Mouse (Mus musculus) left cerebral cortex, postnatal 14 days (tissue): ENCODE measurements at regions not wholly inside any gene's neighbourhood (a gene's known extent, or its start where the extent isn't known, plus 50 kb on each side); places are given as distances from the start of the nearest gene placed in this dataset.
"Not testable (repeated sequence)": the region's sequence is repeated elsewhere in the genome, so short reads cannot be mapped to it uniquely, and the experiment has no call there.

Experiments used
- DNase-seq, 2 experiments: peaks; one replicate each; pipeline ENCODE4 v3.0.0; 2021 to 2022; ENCODE audit warnings: low spot score in 2 of 2, mixed read lengths in 1 of 2
- intact Hi-C: fragments of 180-260 bp; cut with DNase I; formaldehyde crosslinking; loops from one replicate; pipeline ENCODE4 v1.15.1; 2025

DNA sequence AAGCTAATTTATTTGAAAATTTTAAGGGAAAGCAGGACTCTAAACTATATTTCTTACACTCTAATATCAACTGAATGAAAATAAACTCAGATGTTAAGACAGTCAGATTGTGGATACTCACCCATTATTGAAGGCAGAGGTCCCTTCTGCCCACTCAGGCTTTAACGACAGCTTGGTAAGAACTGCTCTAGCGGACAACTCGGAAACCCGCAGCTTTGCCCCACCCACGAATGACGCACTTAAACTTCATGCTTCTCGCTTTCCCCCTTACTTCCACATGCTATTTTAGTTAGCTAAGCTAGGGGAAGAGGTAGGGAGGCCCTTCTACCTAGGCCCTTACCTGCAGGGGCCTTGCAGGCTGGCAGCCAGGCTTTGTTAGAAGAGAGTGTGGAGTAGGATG, 50.8 kb upstream of the Elmo1 start:
- intact Hi-C loops, result loop anchor here (5.0 kb wide), 2 partner anchors 53 to 233 kb away; partner anchors contain the start of gene Elmo1

DNA sequence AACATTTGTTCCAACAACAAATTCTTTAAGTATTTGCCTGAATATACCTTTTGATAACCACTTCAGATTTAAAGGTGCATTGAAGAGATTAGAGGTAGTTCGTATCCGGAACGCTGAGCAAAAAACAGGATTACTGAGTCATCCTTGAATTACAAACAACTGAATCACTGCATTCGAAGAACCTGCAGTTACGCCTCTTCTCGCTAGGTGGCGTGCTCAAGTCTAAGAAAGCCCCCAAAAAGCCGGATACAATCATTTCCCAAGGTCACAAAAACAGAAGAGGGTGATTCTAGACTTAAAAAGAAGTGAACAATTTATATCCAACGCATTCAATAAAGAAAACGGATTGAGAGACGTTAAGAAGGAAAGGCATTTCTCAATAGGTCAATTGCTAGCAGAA, 51.9 kb upstream of the Elmo1 start:
- intact Hi-C loops, result loop anchor here (5.0 kb wide), 2 partner anchors 54 to 234 kb away; partner anchors contain the start of gene Elmo1
- DNase-seq, result peak; percentile 57 to 62

More for the DNA sequence above, 50.8 kb upstream of the Elmo1 start:
- DNase-seq, result no peak

DNA sequence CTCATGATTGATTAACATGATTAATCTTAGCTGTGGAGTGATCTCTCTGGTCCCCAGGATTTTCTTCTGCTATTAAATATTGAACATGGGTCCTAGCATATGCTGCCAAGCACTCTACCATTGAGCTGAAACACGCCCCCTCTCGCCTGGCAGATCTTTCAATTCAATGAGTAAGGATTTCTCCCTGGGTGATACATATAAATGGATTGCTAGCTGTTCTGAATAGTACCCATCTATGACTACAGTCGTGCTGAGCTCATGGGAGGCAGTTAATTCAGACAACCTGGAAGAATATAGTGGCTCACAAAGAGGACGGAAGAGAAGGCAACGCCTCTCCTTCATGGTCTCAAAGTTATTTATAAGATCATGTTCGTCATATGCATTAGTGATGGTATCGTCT, 53.0 kb upstream of the Elmo1 start:
- DNase-seq, result peak in 1 of 2 experiments; percentile 11

GRCm38 (mm10) chr13:20033937-20034735, 56.3 kb upstream of the Elmo1 start:
- intact Hi-C loops, result no loop called here
- no peak for DNase-seq

More for the DNA sequence above, 53.0 kb upstream of the Elmo1 start:
- intact Hi-C loops, result loop anchor here (5.0 kb wide), 2 partner anchors 55 to 235 kb away; partner anchors contain the start of gene Elmo1

DNA sequence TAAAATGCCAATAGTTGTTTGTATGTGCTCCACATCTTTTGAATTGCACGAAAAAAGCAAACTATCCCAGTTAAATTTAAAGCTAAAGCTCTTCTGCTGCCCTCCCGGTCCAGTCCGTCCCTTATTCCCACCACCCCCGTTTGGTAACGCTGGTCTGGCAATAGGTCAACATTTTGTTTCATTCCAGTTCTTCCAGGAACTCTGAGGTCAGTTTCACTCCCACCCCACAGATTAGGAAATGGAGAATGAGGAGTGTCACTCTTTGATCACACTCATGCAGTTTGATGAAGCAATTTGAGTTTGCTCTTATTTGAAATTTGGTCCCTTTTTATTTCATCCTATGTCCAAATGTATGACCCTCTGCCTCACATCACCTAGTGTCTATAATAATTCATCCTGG, 58.7 kb upstream of the Elmo1 start:
- intact Hi-C loops, result no loop called here

DNA sequence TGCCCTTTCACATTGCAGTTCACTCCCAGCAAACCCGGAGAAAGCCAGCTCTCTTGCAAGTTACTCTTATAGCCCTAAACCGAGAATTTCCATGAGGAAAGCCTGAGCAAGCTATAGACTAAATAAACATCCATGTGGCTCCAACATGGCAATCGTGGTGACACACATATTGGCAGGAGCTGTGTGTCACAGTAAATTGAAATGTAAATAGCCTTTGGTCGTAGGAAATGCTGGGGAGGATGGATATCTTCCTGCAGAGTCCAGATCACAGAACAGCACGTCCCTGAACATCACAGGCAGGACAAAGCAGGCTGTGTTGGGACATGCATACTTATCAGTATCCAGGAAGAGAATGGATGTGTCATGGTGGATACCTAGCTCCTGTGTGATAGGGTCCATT, 59.3 kb upstream of the Elmo1 start:
- DNase-seq, result no peak
- intact Hi-C loops, result no loop called here

More for the DNA sequence above, 58.7 kb upstream of the Elmo1 start:
- DNase-seq, result no peak

DNA sequence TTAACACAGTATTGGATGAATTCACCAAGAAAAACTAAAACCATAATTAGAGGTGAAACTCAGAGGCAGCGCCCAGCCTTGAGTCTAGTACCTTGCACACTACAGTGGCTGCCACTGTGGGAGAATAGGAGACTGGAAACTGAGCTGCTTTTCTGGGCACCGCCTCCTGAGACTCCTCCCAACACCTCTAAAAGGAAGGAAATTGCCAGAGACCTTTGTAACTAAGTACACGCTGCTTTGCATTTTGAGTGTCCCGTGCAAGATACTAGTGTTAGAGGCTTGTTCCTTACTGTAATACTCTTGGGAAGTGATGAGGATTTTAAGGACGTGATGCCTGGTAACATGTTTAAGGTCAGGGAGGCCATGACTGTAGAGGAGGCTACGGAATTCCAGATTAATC, 63.8 kb upstream of the Elmo1 start:
- DNase-seq, result no peak
- intact Hi-C loops, result no loop called here

DNA sequence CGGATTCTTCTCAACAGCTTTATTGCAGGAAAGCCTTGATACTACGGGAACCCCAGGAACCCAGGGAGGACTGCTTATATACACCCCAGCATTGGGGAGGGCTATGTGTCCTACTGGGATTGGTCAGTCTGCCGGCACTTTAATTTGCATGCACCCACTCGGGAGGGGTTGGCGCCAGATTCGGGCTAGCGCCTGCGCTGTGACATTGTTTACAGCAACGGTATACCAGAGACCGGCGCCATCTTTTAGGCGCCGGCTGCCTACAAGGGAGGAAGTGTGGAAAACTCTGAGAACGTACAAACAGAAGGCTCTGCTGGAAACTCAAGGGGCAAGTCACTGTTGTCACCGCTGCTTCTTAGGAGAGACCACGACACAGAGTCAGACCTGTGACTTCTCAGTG, 73.9 kb upstream of the Elmo1 start:
- DNase-seq, intact Hi-C loops: not testable (repeated sequence)

GRCm38 (mm10) chr13:20012621-20013020, 77.8 kb upstream of the Elmo1 start:
- intact Hi-C loops, result no loop called here
- no peak for DNase-seq

GRCm38 (mm10) chr13:20009164-20009563, 81.2 kb upstream of the Elmo1 start:
- DNase-seq, result no peak
- intact Hi-C loops, result no loop called here

- DNase-seq, result no peak
- intact Hi-C loops, result no loop called here
Measured at GRCm38 (mm10) chr13:20007561-20007960, 82.8 kb upstream of the Elmo1 start.

DNA sequence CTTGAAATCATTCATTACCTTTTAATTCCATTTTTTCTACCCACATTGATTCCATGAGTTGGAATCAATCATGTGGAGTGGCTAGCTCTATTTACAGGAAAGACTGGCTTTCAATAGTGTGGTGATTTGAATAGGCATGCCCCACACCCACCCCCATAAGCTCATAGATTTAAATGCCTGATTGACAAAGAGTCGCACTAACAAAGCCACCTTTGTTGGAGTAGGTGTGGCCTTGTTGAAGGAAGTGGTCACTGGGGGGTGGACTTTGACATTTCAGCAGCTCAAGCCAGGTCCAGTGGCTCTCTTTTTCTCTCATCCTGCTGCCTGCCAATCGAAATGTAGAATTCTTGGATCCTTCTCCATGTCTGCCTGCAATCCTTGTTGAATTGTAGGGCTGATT, 92.8 kb upstream of the Elmo1 start:
- intact Hi-C loops, result no loop called here
- DNase-seq, result no peak

GRCm38 (mm10) chr13:19975621-19976020, 114.8 kb upstream of the Elmo1 start:
- no peak for DNase-seq
- intact Hi-C loops, result no loop called here

DNA sequence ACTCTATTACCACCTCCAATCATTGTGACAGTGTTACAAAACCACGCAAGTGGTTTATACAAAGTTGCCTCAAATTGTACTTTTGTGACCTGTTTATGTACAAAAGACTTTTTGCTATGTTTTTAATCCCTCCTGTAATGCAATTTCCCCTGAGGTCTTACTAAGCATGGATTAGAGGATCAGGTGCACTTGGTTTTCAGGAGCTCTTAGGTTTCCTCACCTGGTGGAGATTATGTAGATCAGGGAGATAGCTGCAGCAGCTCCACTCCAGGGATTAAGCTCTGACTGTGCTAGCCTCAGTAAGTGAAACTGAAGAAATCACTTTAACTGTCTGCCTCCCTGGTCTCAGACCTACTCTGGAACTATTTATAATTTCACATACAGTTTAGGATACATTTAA, 123.8 kb upstream of the Elmo1 start:
- DNase-seq, result no peak
- intact Hi-C loops, result no loop called here

GRCm38 (mm10) chr13:19963031-19963430, 127.4 kb upstream of the Elmo1 start:
- no peak for DNase-seq
- intact Hi-C loops, result no loop called here

- intact Hi-C loops, result no loop called here
- no peak for DNase-seq
Measured at GRCm38 (mm10) chr13:19928761-19929160, 104.7 kb upstream of the Gpr141 start.

GRCm38 (mm10) chr13:19927807-19928206, 103.8 kb upstream of the Gpr141 start:
- no peak for DNase-seq
- intact Hi-C loops, result no loop called here

DNA sequence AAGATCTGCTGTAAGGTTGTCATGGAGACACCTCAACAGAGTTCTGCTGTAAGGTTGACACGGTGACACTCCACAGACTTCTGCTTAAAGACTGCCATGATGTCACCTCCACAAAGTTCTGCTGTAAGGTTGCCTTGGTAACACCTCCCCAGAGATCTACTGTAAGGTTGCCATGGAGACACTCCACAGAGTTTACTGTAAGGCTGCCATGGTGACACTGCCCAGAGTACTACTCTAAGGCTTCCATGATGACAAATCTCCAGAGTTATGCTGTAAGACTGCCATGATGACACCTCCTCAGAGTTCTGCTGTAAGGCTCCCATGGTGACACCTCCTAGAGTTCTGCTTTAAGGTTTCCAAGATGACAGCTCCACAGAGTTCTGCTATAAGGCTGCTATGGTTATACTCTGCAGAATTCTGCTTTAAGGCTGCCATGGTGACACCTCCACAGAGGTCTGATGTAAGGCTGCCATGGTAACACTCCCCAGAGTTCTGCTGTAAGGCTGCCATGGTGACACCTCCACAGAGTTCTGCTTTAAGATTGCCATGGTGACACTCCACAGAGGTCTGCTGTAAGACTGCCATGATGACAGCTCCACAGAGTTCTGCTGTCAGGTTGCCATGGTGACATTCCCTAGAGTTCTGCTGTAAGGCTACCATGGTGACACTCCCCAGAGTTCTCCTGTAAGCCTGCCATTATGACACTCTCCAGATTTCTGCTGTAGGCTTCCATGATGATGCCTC, 97.2 kb upstream of the Gpr141 start:
- DNase-seq, result peak; percentile 8 to 75
- intact Hi-C loops, result no loop called here

DNA sequence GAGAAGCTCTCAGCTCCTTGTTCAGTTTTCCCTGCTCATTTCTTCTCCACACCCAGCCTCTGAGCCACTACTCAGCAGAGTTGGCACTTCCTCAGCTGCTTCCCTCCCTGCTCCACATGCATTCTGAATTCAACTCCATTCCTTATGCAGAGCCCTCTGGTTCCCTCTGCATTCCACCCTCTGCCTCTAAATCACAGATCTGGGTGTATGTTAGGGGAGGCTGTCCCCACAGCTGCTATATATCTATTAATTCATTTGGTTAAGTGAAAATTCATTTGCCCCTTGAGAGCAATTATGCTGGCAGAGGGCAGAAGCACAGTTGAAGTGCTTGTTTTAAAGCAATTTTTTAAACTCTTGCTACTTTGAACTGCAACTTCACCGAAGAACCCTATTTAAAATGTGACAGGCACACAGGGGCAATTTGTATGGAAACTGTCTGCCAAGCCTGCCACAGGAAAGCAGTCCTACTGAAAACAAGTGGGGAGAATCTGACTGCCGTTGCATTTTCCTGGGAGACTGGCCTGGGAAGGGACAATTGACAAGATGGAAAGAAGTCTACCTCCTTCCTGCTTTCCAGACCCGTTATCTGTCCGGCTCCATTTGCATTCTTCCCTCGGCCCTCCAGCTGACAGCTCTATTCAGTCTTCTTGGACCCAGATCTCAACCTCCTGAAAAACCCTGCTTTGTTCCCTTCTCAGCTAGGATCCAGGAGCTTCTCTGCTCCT, 88.0 kb upstream of the Gpr141 start:
- DNase-seq, result no peak
- intact Hi-C loops, result no loop called here

DNA sequence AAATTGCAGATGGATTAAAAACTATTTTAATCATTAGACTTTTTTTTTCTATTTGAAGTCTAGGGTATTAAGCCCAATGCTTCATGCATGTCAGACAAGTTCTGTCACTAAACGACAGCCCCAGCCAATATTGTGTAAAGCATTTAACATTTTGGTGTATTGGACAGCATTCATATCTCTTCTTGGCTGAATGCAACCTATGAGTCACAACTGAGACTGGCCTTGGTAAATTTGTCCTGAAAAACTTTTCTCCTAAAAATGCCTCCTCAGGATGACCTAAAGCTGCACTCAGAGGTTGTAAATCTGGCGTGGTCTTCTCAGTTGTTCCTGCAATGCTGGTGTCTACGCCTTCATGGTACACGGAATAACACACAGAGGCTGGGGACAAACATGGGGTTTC, 78.7 kb upstream of the Gpr141 start:
- DNase-seq, result no peak
- intact Hi-C loops, result no loop called here
